Mouse (Mus musculus): ENCODE results near the gene Zscan2. TPM values are rescaled to one million over a fixed set of nuclear protein-coding genes. Genes with fewer than 3 reads are reported as not detected.
"Not testable (repeated sequence)": the region's sequence is repeated elsewhere in the genome, so short reads cannot be mapped to it uniquely, and the experiment has no call there.

Gene Zscan2
- polyA plus RNA-seq, 1 experiment from 2014 or later = 0.26 TPM

DNA sequence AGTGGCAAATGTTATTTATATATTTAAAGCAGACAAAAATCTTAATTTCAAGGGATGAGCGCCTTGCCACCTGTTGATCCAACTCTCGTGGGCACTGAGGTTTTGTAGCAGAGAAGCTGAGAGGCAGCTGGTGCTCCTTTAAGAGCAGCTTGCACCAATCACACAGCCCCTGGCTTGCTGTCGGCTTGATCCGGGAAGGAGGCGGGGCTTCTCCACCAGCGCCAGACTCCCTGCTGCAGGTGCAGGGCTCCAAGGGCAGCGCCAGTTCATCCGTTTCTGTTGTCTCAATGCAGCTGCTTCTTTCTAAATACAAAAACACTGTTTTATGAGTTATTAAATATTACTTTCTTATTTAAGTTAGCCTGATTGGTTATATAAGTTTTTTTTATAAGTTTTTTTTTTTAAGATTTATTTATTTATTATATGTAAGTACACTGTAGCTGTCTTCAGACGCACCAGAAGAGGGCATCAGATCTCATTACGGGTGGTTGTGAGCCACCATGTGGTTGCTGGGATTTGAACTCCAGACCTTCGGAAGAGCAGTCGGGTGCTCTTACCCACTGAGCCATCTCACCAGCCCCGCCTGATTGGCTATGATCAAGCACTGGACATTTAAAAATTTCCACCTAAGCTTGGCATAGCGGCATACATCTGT is 27.6 kb upstream of the Zscan2 start:
- ATAC-seq (ENCODE audit: insufficient read depth) = peak; percentile 49; the same call in 1 of the 2 replicates
- Histone ChIP-seq H3K4me2 (peak overlapping the region; percentile 36), H3K4me1 (replicated peaks) (peaks cover 13% of the 10 kb centered on the region)
- H3K27ac ChIP-seq (replicated peaks); H3K27me3 ChIP-seq; H3K9me3 ChIP-seq (replicated peaks); H3K36me3 ChIP-seq (replicated peaks); H3K4me3 ChIP-seq (replicated peaks); H3K9ac ChIP-seq: not testable (repeated sequence)
- 10% methylated on average over 14 of the region's 14 CpGs for WGBS (ENCODE audit: insufficient replicate concordance)

DNA sequence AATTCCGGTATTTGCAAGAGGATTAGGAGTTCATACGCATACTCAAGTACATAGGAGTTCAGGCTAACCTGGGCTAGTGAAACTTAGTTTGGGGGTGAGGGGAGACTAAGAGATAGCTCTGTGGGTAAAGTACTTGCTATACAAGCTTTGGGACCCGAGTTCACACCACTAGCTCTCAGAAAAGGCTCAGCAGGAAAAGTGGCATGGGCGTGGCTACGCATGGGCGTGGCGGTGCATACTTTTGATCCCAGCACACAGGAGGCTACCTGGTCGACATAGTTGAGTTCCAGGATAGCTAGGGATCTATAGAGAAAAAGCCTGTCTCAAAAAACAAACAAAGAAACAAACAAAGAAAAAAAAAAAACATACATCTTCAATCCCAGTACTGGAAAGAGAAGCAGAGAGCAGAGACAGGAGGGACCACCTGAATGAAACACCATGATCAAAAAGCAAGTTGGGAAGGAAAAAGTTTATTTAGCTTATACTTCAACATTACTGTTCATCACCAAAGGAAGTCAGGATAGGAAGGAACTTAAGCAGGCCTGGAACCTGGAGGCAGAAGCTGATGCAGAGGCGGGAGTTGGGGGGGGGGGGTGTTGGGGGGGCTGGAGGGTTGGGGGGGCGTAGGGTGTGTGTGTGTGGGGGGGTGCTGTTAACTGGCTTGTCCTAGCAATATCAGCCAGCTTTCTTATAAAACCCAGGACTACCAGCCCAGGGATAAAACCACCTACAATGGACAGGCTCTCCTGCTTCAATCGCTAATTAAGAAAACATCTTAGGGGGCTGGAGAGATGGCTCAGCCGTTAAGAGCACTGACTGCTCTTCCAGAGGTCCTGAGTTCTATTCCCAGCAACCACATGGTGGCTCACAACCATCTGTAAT is 26.8 kb upstream of the Zscan2 start:
- Histone ChIP-seq H3K9ac (no peak overlapping the region), H3K36me3 (replicated peaks) (no peaks in the 10 kb centered on the region), H3K4me3 (replicated peaks) (no peak overlapping the region), H3K27me3 (no peaks in the 10 kb centered on the region), H3K9me3 (replicated peaks) (no peaks in the 10 kb centered on the region), H3K27ac (replicated peaks) (no peak overlapping the region), H3K4me2 (no peak overlapping the region; the same call in 1 of the 2 replicates), H3K4me1 (replicated peaks) (peaks cover 16% of the 10 kb centered on the region)
- ATAC-seq (ENCODE audit: insufficient read depth) = no peak
- 42% methylated on average over 12 of the region's 12 CpGs for WGBS (ENCODE audit: insufficient replicate concordance)

DNA sequence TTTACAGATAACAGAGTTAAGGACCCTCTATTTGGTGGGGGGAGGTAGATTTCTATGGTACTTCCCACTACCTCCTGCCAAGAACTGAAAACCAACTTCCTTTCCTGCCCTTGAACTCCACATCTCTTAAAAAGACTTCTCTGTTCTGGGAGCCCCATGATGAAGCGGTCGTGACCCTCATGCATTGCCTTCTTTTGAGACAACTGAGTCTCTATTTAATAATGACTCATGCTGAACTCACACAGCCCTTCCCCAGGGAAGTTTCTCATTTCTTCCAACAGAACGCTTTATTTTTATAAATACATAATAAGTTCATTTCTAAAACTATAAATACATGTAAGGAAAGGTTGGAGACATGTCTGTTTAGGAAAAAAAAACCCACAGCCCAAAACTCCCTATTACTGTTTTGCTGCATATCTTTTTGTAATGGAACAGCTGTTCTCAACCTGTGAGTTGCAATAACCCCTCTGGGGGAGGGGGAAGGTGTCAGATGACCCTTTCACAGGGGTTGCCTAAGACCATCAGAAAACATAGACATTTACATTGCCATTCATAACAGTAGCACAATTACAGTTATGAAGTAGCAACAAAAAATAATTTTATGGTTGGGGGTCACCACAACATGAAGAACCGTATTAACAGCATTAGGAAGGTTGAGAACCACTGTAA is 24.6 kb upstream of the Zscan2 start:
- no peaks in the 10 kb centered on the region for H3K36me3 ChIP-seq (replicated peaks)
- no peak overlapping the region for H3K9ac ChIP-seq
- H3K27ac ChIP-seq (replicated peaks) = no peak overlapping the region
- ATAC-seq (ENCODE audit: insufficient read depth) = no peak
- 54% methylated on average over 4 of the region's 4 CpGs for WGBS (ENCODE audit: insufficient replicate concordance)
- H3K4me3 ChIP-seq (replicated peaks) = no peak overlapping the region
- no peak overlapping the region for H3K4me2 ChIP-seq
- H3K9me3 ChIP-seq (replicated peaks) = no peaks in the 10 kb centered on the region
- peaks cover 16% of the 10 kb centered on the region for H3K4me1 ChIP-seq (replicated peaks)
- no peaks in the 10 kb centered on the region for H3K27me3 ChIP-seq

DNA sequence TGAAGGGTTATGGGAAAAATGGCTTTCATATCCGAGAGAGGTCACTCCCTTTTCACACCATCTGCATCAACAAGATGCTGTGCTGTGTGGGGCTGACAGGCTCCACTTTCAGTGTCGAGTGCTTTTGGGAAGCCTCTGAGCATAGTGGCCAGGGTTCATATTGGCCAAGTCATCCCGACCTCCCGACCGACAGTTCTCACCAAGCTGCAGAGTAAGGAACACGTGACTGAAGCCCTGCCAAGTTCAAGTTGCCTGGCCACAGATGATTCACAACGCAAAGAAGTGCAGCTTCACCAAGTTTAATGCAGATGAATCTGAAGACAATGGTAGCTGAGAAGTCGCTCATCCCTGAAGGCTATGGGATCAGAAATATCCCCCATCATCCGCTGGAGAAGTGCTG is 23.0 kb upstream of the Zscan2 start:
- H3K36me3 ChIP-seq (replicated peaks) = no peaks in the 10 kb centered on the region
- H3K4me2 ChIP-seq = no peak overlapping the region
- WGBS (ENCODE audit: insufficient replicate concordance) = 54% methylated on average over 9 of the region's 9 CpGs
- peaks cover 13% of the 10 kb centered on the region for H3K4me1 ChIP-seq (replicated peaks)
- H3K9ac ChIP-seq = no peak overlapping the region
- ATAC-seq (ENCODE audit: insufficient read depth) = no peak
- H3K9me3 ChIP-seq (replicated peaks) = no peaks in the 10 kb centered on the region
- no peak overlapping the region for H3K4me3 ChIP-seq (replicated peaks)
- no peaks in the 10 kb centered on the region for H3K27me3 ChIP-seq
- no peak overlapping the region for H3K27ac ChIP-seq (replicated peaks)

DNA sequence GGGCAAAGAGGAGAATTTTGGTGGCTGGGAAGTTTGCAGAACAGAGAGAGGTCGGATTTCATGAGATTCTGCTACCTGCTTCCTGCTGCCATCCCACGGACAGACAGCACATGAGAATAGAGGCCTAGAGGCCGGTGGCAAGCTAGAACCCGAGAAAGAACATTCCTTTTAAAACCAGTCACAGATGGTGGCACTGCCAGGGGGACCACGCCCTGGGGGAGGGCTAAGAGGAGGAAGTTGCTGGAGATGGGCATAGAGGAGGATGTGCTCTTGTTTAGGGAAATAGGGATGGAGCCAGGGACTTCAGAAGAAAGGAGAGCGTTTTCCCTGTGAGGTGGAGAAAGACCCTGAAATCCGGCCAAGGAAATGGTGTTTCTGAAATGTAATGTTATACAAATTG is 22.5 kb upstream of the Zscan2 start:
- no peaks in the 10 kb centered on the region for H3K9me3 ChIP-seq (replicated peaks)
- no peak overlapping the region for H3K9ac ChIP-seq
- no peak overlapping the region for H3K4me2 ChIP-seq
- no peak for ATAC-seq (ENCODE audit: insufficient read depth)
- H3K4me1 ChIP-seq (replicated peaks) = peaks cover 10% of the 10 kb centered on the region
- 39% methylated on average over 7 of the region's 7 CpGs for WGBS (ENCODE audit: insufficient replicate concordance)
- H3K36me3 ChIP-seq (replicated peaks) = no peaks in the 10 kb centered on the region
- no peak overlapping the region for H3K4me3 ChIP-seq (replicated peaks)
- H3K27me3 ChIP-seq = no peaks in the 10 kb centered on the region
- H3K27ac ChIP-seq (replicated peaks) = no peak overlapping the region

DNA sequence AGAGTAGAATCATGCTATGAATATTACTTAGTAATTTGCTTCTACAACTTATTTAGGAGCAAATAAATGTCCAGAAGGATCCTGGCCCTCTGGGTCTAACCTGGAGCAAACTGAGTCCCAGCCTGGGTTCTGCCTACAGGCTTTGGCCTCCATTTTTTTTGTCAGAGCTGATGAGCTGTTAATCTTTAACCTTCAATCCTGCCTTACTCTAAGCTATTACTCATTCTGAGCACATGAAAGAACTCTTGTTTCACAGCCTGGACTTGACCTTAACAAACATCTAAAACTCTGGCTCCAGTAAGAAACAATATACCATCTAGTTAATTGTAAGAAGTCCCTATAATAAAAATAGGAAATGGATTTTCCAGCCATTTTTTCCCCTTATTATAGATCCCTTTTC is 21.0 kb upstream of the Zscan2 start:
- Histone ChIP-seq H3K4me2 (no peak overlapping the region), H3K9ac (no peak overlapping the region), H3K4me3 (replicated peaks) (no peak overlapping the region), H3K27me3 (no peaks in the 10 kb centered on the region), H3K36me3 (replicated peaks) (no peaks in the 10 kb centered on the region), H3K27ac (replicated peaks) (no peak overlapping the region), H3K4me1 (replicated peaks) (peaks cover 4% of the 10 kb centered on the region), H3K9me3 (replicated peaks) (no peaks in the 10 kb centered on the region)
- ATAC-seq (ENCODE audit: insufficient read depth) = no peak

DNA sequence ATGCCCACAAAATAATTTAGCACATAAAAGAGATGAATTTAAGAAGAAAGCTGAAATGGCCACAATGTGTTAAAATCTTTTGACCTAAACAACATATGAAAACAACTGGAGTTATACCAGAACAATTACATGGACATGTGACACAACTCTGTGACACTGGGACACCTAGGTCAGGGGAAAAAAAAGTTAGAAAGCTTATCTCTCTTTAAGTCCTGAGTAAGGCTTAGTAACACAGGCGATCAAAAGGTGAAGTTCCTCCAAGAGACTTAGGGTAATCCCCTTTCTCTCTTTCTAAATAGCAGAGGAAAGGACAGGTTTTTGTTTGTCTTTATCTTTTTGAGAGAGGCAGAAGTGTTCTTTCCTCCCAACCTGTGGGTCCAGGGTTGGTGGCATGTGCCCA is 20.5 kb upstream of the Zscan2 start:
- Histone ChIP-seq H3K4me3 (replicated peaks) (no peak overlapping the region), H3K27me3 (no peaks in the 10 kb centered on the region), H3K27ac (replicated peaks) (no peak overlapping the region), H3K9ac (no peak overlapping the region), H3K36me3 (replicated peaks) (no peaks in the 10 kb centered on the region), H3K4me1 (replicated peaks) (peaks cover 4% of the 10 kb centered on the region), H3K9me3 (replicated peaks) (no peaks in the 10 kb centered on the region), H3K4me2 (no peak overlapping the region)
- ATAC-seq (ENCODE audit: insufficient read depth) = no peak
- 17% methylated on average over 1 of the region's 1 CpGs for WGBS (ENCODE audit: insufficient replicate concordance)

DNA sequence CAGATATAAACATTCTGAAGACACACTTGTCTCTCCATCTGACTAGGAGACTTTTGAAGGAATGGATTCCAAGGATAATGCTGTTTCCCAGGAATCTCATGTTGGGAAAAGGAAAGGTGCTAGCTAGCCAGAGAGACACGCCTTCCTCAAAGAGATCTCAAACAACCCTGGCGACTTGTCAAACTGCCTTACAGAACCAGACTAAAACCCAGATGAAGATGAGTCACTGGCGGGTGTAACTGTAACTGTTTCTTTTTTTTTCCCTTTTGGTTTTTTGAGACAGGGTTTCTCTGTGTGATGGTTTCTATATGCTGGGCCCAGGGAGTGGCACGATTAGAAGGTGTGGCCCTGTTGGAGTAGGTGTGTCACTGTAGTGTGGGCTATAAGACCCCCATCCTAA is 19.8 kb upstream of the Zscan2 start:
- H3K9me3 ChIP-seq (replicated peaks) = no peaks in the 10 kb centered on the region
- H3K9ac ChIP-seq = no peak overlapping the region
- H3K4me2 ChIP-seq = no peak overlapping the region
- H3K4me3 ChIP-seq (replicated peaks) = no peak overlapping the region
- 46% methylated on average over 4 of the region's 4 CpGs for WGBS (ENCODE audit: insufficient replicate concordance)
- no peak overlapping the region for H3K27ac ChIP-seq (replicated peaks)
- H3K36me3 ChIP-seq (replicated peaks) = no peaks in the 10 kb centered on the region
- no peak for ATAC-seq (ENCODE audit: insufficient read depth)
- H3K4me1 ChIP-seq (replicated peaks) = peaks cover 4% of the 10 kb centered on the region
- no peaks in the 10 kb centered on the region for H3K27me3 ChIP-seq

DNA sequence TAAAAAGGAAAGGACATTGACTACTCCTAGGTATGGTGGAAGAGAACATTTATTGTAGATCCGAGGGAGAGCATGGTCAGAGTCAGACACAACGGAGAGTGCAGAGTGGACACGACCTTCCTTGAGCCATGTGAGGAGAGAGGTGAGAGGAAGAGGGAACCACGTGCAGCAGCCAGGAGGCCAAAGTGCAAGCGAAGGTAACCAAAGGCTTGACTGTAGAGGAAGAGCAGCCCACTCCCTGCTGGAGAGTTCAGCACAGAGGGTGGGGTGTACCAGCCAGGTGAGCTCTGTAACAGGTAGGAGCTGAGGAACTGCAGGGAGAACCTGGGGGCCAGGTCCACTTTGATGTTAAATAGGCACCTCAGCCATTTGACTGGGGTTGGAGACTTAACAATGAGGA is 18.6 kb upstream of the Zscan2 start:
- no peak for ATAC-seq (ENCODE audit: insufficient read depth)
- H3K9ac ChIP-seq = no peak overlapping the region
- H3K4me3 ChIP-seq (replicated peaks) = no peak overlapping the region
- no peaks in the 10 kb centered on the region for H3K9me3 ChIP-seq (replicated peaks)
- WGBS (ENCODE audit: insufficient replicate concordance) = 56% methylated on average over 5 of the region's 5 CpGs
- peaks cover 4% of the 10 kb centered on the region for H3K4me1 ChIP-seq (replicated peaks)
- no peak overlapping the region for H3K4me2 ChIP-seq
- no peaks in the 10 kb centered on the region for H3K27me3 ChIP-seq
- H3K27ac ChIP-seq (replicated peaks) = no peak overlapping the region
- H3K36me3 ChIP-seq (replicated peaks) = no peaks in the 10 kb centered on the region

DNA sequence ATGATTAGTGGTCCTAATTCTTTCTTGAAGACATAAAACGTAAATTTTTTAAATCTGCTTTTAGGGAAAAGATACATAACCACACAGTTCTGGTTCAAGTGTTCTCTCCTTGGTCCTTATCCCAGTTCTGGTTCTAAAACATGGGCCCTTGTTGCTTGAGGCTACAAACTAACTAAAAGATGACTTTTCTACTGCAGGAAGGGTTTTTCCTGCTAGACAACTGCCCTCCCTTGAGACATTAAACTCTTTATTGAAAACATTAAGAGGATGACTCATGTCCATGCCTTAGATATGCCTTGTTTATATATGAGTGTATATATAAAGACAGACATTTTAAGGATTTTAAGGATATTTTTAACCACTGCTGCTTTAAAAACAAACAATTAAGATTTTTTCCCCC is 17.5 kb upstream of the Zscan2 start:
- Histone ChIP-seq H3K9ac (no peak overlapping the region), H3K27ac (replicated peaks) (no peak overlapping the region), H3K4me2 (no peak overlapping the region), H3K4me1 (replicated peaks) (peaks cover 2% of the 10 kb centered on the region), H3K27me3 (no peaks in the 10 kb centered on the region), H3K4me3 (replicated peaks) (no peak overlapping the region), H3K36me3 (replicated peaks) (no peaks in the 10 kb centered on the region), H3K9me3 (replicated peaks) (no peaks in the 10 kb centered on the region)
- no peak for ATAC-seq (ENCODE audit: insufficient read depth)
- 69% methylated on average over 1 of the region's 1 CpGs for WGBS (ENCODE audit: insufficient replicate concordance)

DNA sequence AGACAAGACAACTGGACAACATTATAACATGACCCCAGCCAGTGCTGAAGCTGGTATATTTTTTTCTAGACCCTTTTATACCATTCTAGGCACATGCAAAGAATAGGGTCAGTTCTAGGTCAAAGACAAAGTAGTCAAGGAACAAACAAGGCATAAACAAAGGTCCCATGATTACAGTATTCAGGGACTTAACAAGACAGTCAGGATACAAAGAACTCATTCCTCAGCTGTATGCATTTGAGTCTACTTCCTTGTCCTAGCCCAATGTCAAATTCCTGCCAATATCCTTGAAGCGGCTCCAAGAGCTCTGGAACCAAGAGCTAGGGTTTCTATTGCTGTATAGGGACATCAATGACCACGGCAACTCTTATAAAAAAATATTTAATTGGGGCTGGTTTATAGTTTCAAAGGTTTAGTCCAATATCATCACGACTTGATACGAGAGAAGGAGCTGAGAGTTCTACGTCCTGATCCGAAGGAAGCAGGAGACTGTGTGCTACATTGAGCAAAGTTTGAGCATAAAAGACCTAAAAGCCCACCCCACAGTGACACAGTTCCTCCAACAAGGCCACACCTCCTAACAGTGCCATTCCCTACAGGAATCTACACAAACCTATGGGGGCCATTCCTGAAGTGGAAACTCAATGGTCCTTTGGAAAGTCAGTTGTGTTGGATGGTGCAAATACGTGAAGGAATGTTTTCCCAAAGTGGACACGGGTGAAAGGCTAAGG is 16.6 kb upstream of the Zscan2 start:
- no peak for ATAC-seq (ENCODE audit: insufficient read depth)
- Histone ChIP-seq H3K36me3 (replicated peaks) (no peaks in the 10 kb centered on the region), H3K27ac (replicated peaks) (no peak overlapping the region), H3K4me1 (replicated peaks) (no peaks in the 10 kb centered on the region; the same call in 1 of the 2 replicates), H3K9ac (no peak overlapping the region), H3K9me3 (replicated peaks) (no peaks in the 10 kb centered on the region), H3K4me3 (replicated peaks) (no peak overlapping the region), H3K27me3 (no peaks in the 10 kb centered on the region), H3K4me2 (no peak overlapping the region)
- 73% methylated on average over 8 of the region's 8 CpGs for WGBS (ENCODE audit: insufficient replicate concordance)

Data from liver, embryonic 15.5 days (tissue).